Mouse (Mus musculus): Measurements from ENCODE around the gene Efna4.

Gene Efna4

GRCm38 (mm10) chr3:89314791-89315190, 23.0 kb downstream of the Efna4 start:
- DNase-seq (ENCODE audit: inconsistent age in 2 of 2, low spot score in 1 of 2), result no peak

- DNase-seq (ENCODE audit: inconsistent age in 2 of 2, low spot score in 1 of 2), result no peak
These were observed 23.5 kb downstream of the Efna4 start for GRCm38 (mm10) chr3:89314340-89314739.

- peak; percentile 72 to 90 for DNase-seq (ENCODE audit: inconsistent age in 2 of 2, low spot score in 1 of 2)
These were observed 29.7 kb downstream of the Efna4 start for GRCm38 (mm10) chr3:89308089-89308488.

GRCm38 (mm10) chr3:89305551-89306325, 32.1 kb downstream of the Efna4 start:
- DNase-seq (ENCODE audit: inconsistent age in 2 of 2, low spot score in 1 of 2), result no peak

GRCm38 (mm10) chr3:89305105-89305504, 32.7 kb downstream of the Efna4 start:
- no peak for DNase-seq (ENCODE audit: inconsistent age in 2 of 2, low spot score in 1 of 2)

GRCm38 (mm10) chr3:89304440-89304839, 33.4 kb downstream of the Efna4 start:
- DNase-seq (ENCODE audit: inconsistent age in 2 of 2, low spot score in 1 of 2), result no peak

GRCm38 (mm10) chr3:89300514-89300913, 37.3 kb downstream of the Efna4 start:
- DNase-seq (ENCODE audit: inconsistent age in 2 of 2, low spot score in 1 of 2), result no peak

- no peak for DNase-seq (ENCODE audit: inconsistent age in 2 of 2, low spot score in 1 of 2)
These were observed 37.8 kb downstream of the Efna4 start for GRCm38 (mm10) chr3:89300071-89300470.

- DNase-seq (ENCODE audit: inconsistent age in 2 of 2, low spot score in 1 of 2), result peak; percentile 50 to 85
These were observed 38.3 kb downstream of the Efna4 start for GRCm38 (mm10) chr3:89299499-89299898.

GRCm38 (mm10) chr3:89298908-89299307, 38.9 kb downstream of the Efna4 start:
- no peak for DNase-seq (ENCODE audit: inconsistent age in 2 of 2, low spot score in 1 of 2)

GRCm38 (mm10) chr3:89296761-89297396, 40.9 kb downstream of the Efna4 start:
- DNase-seq (ENCODE audit: inconsistent age in 2 of 2, low spot score in 1 of 2), result no peak

- DNase-seq (ENCODE audit: inconsistent age in 2 of 2, low spot score in 1 of 2), result no peak
These were observed 42.1 kb downstream of the Efna4 start for GRCm38 (mm10) chr3:89295685-89296230.

GRCm38 (mm10) chr3:89294195-89294594, 43.6 kb downstream of the Efna4 start:
- DNase-seq (ENCODE audit: inconsistent age in 2 of 2, low spot score in 1 of 2), result no peak

GRCm38 (mm10) chr3:89293247-89293918, 44.4 kb downstream of the Efna4 start:
- no peak for DNase-seq (ENCODE audit: inconsistent age in 2 of 2, low spot score in 1 of 2)

- no peak for DNase-seq (ENCODE audit: inconsistent age in 2 of 2, low spot score in 1 of 2)
These were observed 45.5 kb downstream of the Efna4 start for GRCm38 (mm10) chr3:89292303-89292702.

- DNase-seq (ENCODE audit: inconsistent age in 2 of 2, low spot score in 1 of 2), result no peak
These were observed 46.0 kb downstream of the Efna4 start for GRCm38 (mm10) chr3:89291874-89292273.

- DNase-seq (ENCODE audit: inconsistent age in 2 of 2, low spot score in 1 of 2), result no peak
These were observed 49.3 kb downstream of the Efna4 start for GRCm38 (mm10) chr3:89288503-89288928.

- no peak for DNase-seq (ENCODE audit: inconsistent age in 2 of 2, low spot score in 1 of 2)
These were observed 50.5 kb downstream of the Efna4 start for GRCm38 (mm10) chr3:89287286-89287685.

- no peak for DNase-seq (ENCODE audit: inconsistent age in 2 of 2, low spot score in 1 of 2)
These were observed 52.3 kb downstream of the Efna4 start for GRCm38 (mm10) chr3:89285526-89285925.

- no peak for DNase-seq (ENCODE audit: inconsistent age in 2 of 2, low spot score in 1 of 2)
These were observed 53.6 kb downstream of the Efna4 start for GRCm38 (mm10) chr3:89284261-89284660.
